Mouse (Mus musculus) frontal cortex, adult 2 months (tissue): ENCODE results near the gene Efhc1. TPM values are rescaled to one million over a fixed set of nuclear protein-coding genes. Genes with fewer than 3 reads are reported as not detected.

Experiments
- polyA plus RNA-seq: library from polyadenylated mRNA; depleted of rRNA; stranded (reverse); fragments of >200 nt; gene quantifications from 2 replicates; pipeline ENCODE4 v1.2.3, GENCODE M21; 2012; rRNA removed

Gene Efhc1
- polyA plus RNA-seq, 1 experiment, result 1.7 TPM

Other genes with a start within 250 kb of the Efhc1 start
- gene Il17a, start 220.7 kb upstream of the Efhc1 start, polyA plus RNA-seq, result not detected in 2 replicates
- not detected in 2 replicates for gene Il17f, start 161.0 kb upstream of the Efhc1 start, polyA plus RNA-seq
- gene Mcm3, start 131.3 kb upstream of the Efhc1 start, polyA plus RNA-seq, result 2.1 and 3.3 TPM in 2 replicates
- 68.9 and 69.5 TPM in 2 replicates for gene Paqr8, start 61.0 kb upstream of the Efhc1 start, polyA plus RNA-seq
- 1.3 and 1.4 TPM in 2 replicates for gene Tram2, start 127.6 kb downstream of the Efhc1 start, polyA plus RNA-seq